Mouse (Mus musculus) megakaryocyte, embryonic 14.5 days (primary cell): ENCODE data around the gene Trmt112. TPM values are rescaled to one million over a fixed set of nuclear protein-coding genes. Genes with fewer than 3 reads are reported as not detected.
A peak's percentile ranks its signal among the peaks of the same experiment; 100 is the strongest.

Experiments
- H3K27me3 ChIP-seq: replicated peaks from 2 replicates; pipeline ENCODE3; 2012; ENCODE audit warnings: inconsistent platforms
- H3K36me3 ChIP-seq: replicated peaks from 2 replicates; pipeline ENCODE3; 2012; ENCODE audit warnings: low read length, inconsistent platforms, mixed read lengths
- H3K4me1 ChIP-seq: 2 replicates; pipeline ENCODE4 v1.6.1; 2012; ENCODE audit warnings: inconsistent platforms
- H3K4me3 ChIP-seq: replicated peaks from 2 replicates; pipeline ENCODE3; 2012; ENCODE audit warnings: moderate library complexity, mild to moderate bottlenecking, inconsistent platforms
- H3K9me3 ChIP-seq: 2 replicates; pipeline ENCODE4 v1.6.1; 2012; ENCODE audit warnings: inconsistent platforms
- FLI1 ChIP-seq: IDR thresholded peaks from 2 replicates; pipeline ENCODE4 v1.6.1; 2012; ENCODE audit warnings: low read length, inconsistent platforms, mixed read lengths
- GATA1 ChIP-seq: IDR thresholded peaks from 3 replicates; pipeline ENCODE4 v1.6.1; 2012; ENCODE audit warnings: mixed read lengths, low read length, inconsistent platforms, borderline replicate concordance
- polyA plus RNA-seq: library from polyadenylated mRNA; stranded (reverse); fragments of >175 nt; gene quantifications from 2 replicates; pipeline ENCODE4 v1.2.3, GENCODE M21; 2012; ENCODE audit warnings: low replicate concordance; ENCODE audit not compliant: insufficient read depth

Gene Trmt112
- polyA plus RNA-seq, 1 experiment, result 147 TPM

DNA sequence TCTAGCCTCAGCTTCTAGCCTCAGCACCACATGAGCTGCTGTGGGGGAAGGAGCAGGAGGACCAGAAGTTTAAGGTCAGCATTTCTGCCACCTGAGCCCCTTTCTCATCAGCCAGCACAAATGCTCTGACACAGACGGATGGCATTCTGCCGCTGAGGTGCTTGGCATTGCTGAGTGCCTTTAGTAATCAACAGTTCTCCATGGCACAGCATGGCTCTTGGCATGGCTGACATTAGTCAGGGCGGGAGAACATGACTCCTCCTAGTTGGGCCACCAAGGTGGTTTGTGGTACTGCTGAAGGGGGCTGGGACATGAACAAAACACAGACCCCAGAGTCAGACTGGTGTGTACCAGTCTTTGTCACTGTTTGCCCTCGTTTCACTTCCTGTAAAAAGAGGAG lies 38.7 kb downstream of the Trmt112 start:
- Histone ChIP-seq H3K4me1 (peaks cover 74% of the 10 kb centered on the region), H3K27me3 (no peaks in the 10 kb centered on the region), H3K36me3 (peaks cover 64% of the 10 kb centered on the region), H3K9me3 (no peaks in the 10 kb centered on the region), H3K4me3 (no peak overlapping the region)
- no peak for TF ChIP-seq FLI1
- no peak for TF ChIP-seq GATA1

DNA sequence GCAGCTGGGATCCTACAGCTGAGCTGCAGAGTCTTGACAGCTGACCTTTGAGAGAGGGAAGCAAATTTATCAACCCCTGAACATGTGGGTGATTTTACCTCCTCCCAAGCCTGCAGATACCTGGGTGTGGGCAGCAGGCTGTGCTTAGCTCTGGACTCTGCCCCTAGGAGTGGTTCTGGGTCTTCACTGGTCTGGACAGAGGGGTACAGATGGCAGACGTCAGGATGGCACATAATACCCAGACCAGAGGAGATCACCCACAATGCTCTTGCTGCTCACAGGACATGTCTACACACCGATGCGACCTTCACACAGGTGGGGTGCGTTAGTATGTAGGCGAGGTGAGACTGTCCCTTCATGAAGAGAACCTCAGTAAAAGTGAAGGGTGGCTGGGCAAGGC lies 40.0 kb downstream of the Trmt112 start:
- peaks cover 71% of the 10 kb centered on the region for H3K36me3 ChIP-seq
- peaks cover 79% of the 10 kb centered on the region for H3K4me1 ChIP-seq
- H3K9me3 ChIP-seq, result no peaks in the 10 kb centered on the region
- TF ChIP-seq GATA1 (no peak), FLI1 (no peak)
- H3K27me3 ChIP-seq, result no peaks in the 10 kb centered on the region
- H3K4me3 ChIP-seq, result peak overlapping the region; percentile 3

DNA sequence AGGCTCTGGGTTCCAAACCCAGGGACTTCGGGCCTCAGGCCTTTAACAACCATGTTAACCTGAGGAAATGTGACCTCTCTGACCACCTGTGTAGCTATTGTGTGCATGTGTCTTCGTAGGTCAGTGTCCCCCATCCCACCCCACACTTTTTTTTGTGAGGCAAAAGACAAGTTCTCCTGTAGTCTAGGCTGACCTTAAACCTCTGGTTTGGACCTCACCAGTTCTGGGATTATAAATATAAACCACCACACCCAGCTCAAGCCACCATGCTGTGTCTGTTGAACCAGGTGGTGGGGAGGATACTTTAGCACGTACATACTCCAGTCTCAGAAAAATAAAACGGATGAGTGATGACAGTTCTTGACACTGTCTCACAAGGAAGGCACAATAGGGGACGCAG lies 40.5 kb downstream of the Trmt112 start:
- Histone ChIP-seq H3K27me3 (no peaks in the 10 kb centered on the region), H3K36me3 (peaks cover 74% of the 10 kb centered on the region), H3K9me3 (no peaks in the 10 kb centered on the region), H3K4me1 (peaks cover 81% of the 10 kb centered on the region), H3K4me3 (peak overlapping the region; percentile 95)
- TF ChIP-seq GATA1 (no peak), FLI1 (no peak)

DNA sequence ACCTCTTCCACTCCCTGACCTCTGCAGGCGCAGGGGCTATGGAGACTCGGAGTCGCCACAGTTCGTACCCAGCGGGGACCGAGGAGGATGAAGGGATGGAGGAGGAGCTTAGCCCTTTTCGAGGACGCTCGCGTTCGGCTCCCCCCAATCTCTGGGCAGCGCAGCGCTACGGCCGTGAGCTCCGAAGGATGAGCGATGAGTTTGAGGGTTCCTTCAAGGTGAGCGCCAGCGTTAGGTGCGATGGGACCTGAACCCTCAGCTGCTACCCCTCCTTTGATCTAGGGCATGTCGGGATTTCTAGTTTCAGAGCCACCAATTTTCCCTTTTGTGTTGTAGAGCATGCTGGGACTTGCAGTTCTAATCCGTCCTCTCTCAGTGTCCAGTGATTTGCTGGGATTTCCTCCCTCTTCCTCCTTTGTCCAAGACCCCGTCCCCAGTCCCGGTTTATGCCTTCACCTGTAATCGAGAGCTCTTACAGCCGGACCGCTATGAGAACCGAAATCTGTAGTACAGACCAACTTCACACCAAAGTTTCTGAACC lies 41.2 kb downstream of the Trmt112 start:
- H3K4me3 ChIP-seq, result peak overlapping the region; percentile 95
- no peaks in the 10 kb centered on the region for H3K9me3 ChIP-seq
- peaks cover 74% of the 10 kb centered on the region for H3K36me3 ChIP-seq
- TF ChIP-seq FLI1 (no peak), GATA1 (no peak)
- H3K4me1 ChIP-seq, result peaks cover 81% of the 10 kb centered on the region
- no peaks in the 10 kb centered on the region for H3K27me3 ChIP-seq

DNA sequence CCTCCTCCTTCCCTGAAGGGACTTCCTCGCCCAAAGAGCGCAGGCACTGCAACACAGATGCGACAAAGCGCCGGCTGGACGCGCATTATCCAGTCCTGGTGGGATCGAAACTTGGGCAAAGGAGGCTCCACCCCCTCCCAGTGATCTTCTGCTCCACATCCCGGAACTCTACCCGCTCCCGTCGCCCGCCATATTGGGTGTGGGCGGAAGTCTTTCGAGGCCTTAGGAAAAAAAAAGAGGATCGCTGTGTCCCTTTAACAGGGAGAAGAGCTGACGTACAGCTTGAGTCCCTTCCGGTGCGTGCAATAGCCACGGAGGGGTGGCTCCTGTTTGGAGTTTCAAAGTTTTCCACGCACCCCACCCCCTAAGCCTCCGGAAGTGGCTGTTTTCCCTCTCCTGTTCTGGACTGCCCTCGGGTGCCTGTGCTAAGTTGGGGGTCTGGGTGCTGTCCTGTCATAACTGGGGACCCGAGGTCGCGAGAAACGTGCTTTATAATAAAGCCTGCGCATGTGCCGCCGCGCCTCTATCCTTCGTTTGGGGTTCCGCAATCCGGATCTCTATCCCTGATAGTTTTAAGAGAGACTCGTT lies 42.0 kb downstream of the Trmt112 start:
- Histone ChIP-seq H3K4me1 (peaks cover 83% of the 10 kb centered on the region), H3K36me3 (peaks cover 74% of the 10 kb centered on the region), H3K27me3 (no peaks in the 10 kb centered on the region), H3K4me3 (peak overlapping the region; percentile 95), H3K9me3 (no peaks in the 10 kb centered on the region)
- peak; percentile 54; the same call in 1 of the 2 replicates for TF ChIP-seq FLI1
- no peak for TF ChIP-seq GATA1

DNA sequence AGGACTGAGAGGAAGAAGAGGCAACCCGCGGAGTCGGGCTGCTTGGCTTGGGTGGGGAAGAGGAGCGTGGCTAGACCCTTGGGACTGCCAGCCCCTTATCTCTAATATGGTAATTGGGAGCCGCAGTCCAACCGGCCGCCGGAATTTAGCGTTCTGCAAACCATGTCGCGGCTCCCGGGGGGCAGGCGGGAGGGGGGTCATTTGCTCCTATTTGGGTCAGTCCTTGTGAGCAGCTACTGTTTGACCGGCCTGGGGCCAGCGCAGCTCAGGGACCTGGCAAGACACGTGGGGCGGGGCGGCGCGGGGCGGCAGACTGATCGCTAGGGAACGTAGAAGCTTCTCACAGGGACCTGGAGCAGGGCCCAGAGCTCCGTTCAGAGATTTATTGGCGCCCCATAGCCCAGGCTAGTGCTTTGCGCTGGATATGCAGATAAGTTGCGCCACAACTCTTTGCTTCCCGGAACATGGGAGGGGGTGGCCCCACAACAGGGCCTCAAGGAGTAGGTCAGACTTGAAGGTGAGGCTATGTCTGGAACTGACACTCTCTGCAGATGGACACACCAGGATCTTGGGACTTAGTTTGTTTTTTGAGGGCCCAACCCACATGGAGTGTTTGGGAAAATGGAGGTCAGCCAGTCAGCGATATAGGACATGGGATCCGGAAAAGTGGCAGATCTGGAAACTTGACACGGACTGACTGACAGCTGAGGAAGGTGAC lies 42.7 kb downstream of the Trmt112 start:
- TF ChIP-seq GATA1 (no peak), FLI1 (no peak)
- Histone ChIP-seq H3K4me3 (peak overlapping the region; percentile 95), H3K9me3 (no peaks in the 10 kb centered on the region), H3K27me3 (no peaks in the 10 kb centered on the region), H3K4me1 (peaks cover 87% of the 10 kb centered on the region), H3K36me3 (peaks cover 74% of the 10 kb centered on the region)

DNA sequence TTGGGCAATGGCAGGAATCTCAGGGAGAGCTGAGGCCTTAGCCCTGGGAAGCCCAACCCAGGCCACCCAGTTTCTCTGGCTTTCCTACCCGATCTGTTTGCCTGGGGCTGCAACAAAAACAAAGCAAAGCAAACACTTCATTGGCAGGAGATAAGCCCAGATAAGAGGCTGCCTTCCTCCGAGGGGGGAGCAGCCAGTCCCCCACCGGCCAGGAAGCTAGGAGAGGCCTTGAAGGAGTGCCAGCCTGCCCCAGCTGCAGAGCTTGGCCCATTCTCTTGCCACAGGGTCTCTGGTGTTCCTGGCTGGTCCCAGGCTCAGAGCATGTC lies 43.2 kb downstream of the Trmt112 start:
- peaks cover 77% of the 10 kb centered on the region for H3K36me3 ChIP-seq
- no peaks in the 10 kb centered on the region for H3K27me3 ChIP-seq
- H3K4me1 ChIP-seq, result peaks cover 92% of the 10 kb centered on the region
- peak overlapping the region; percentile 95 for H3K4me3 ChIP-seq
- H3K9me3 ChIP-seq, result no peaks in the 10 kb centered on the region
- no peak for TF ChIP-seq FLI1

DNA sequence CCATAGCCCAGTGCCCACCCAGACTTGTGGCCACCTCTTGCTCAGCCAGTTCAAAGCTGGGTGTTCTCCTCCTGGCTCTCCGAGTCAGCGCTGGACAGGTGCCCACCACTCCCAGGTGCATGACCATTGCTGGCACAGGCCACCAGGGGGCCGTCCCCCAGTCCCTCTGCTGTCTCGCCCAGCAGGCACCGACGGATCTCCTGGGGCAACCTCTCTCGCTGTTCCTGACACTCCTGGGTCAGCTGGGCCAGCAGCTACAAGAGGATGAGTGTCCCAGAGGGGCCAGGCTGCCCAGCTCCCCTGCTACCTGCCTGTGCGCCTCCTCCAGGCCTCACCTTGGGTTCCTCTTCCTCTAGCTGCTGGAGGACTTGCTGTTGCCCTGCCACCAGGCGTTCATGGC lies 44.5 kb downstream of the Trmt112 start:
- no peak overlapping the region for H3K4me3 ChIP-seq
- TF ChIP-seq FLI1, result no peak
- peaks cover 92% of the 10 kb centered on the region for H3K4me1 ChIP-seq
- H3K27me3 ChIP-seq, result no peaks in the 10 kb centered on the region
- H3K36me3 ChIP-seq, result peaks cover 77% of the 10 kb centered on the region
- H3K9me3 ChIP-seq, result no peaks in the 10 kb centered on the region

DNA sequence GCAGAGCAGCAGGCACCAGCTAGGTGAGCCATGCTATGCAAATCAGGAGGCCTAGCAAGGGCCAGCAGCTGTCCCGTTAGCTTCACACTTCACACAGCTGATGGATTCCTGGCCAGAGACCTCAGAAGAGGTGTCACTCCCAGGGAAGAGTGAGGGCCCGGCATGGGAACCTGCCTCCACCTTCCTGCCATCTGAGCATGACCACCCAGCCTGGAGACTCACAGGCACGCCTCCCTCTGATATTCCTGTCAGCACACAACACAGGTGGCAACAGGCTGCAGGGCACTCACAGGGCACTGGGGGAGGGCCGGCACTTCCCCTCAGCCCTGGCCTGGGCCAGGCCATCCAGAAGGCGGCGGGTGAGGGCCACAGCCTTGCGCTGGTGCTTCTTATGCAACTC lies 45.9 kb downstream of the Trmt112 start:
- Histone ChIP-seq H3K4me3 (no peak overlapping the region), H3K27me3 (no peaks in the 10 kb centered on the region), H3K36me3 (peaks cover 80% of the 10 kb centered on the region), H3K9me3 (no peaks in the 10 kb centered on the region), H3K4me1 (peaks cover 90% of the 10 kb centered on the region)
- TF ChIP-seq GATA1, result no peak
- TF ChIP-seq FLI1, result no peak

DNA sequence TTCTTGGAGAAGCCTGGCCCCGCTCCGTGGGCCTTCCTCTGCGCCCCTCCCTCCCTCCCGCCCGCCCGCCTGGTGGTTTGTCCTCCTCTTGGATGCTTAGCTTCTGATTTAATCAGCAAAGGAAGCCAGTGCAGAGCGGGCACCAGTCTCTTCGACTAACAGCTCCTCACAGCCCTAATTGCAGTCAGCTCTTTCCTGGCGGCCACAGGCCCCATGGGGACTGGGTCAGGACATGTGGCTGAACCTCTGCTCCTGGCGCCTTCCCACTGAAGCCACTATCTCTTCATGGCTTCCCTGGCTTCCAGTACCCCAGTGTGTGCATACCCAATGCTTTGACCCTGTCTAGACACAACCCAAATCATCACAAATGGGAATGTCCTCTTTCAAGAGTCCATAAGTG lies 47.0 kb downstream of the Trmt112 start:
- Histone ChIP-seq H3K4me1 (peaks cover 85% of the 10 kb centered on the region), H3K27me3 (no peaks in the 10 kb centered on the region), H3K4me3 (no peak overlapping the region), H3K36me3 (peaks cover 89% of the 10 kb centered on the region), H3K9me3 (no peaks in the 10 kb centered on the region)
- TF ChIP-seq GATA1, result no peak
- TF ChIP-seq FLI1, result no peak

Other genes with a start within 250 kb of the Trmt112 start
- gene Rps6ka4, start 69.1 kb upstream of the Trmt112 start, polyA plus RNA-seq, result 32.8 and 44.2 TPM in 2 replicates
- 22.9 and 55.2 TPM in 2 replicates for gene Ccdc88b, start 51.5 kb upstream of the Trmt112 start, polyA plus RNA-seq
- 209 and 955 TPM in 2 replicates for gene Prdx5, start 408 bp downstream of the Trmt112 start, polyA plus RNA-seq
- 56.1 and 76.3 TPM in 2 replicates for gene Esrra, start 12.1 kb downstream of the Trmt112 start, polyA plus RNA-seq
- gene Catsperz, start 15.7 kb downstream of the Trmt112 start, polyA plus RNA-seq, result 0.83 TPM in 1 of 2 replicates, not detected in the other
- gene Kcnk4, start 24.8 kb downstream of the Trmt112 start, polyA plus RNA-seq, result 0.08 TPM in 1 of 2 replicates, not detected in the other
- gene Bad, start 32.2 kb downstream of the Trmt112 start, polyA plus RNA-seq, result 108 and 197 TPM in 2 replicates
- gene Gpr137, start 32.8 kb downstream of the Trmt112 start, polyA plus RNA-seq, result 112 and 118 TPM in 2 replicates
- gene Ppp1r14b, start 65.3 kb downstream of the Trmt112 start, polyA plus RNA-seq, result 310 and 626 TPM in 2 replicates
- 39.2 and 49.3 TPM in 2 replicates for gene Plcb3, start 66.8 kb downstream of the Trmt112 start, polyA plus RNA-seq
- gene Fkbp2, start 70.8 kb downstream of the Trmt112 start, polyA plus RNA-seq, result 154 and 460 TPM in 2 replicates
- 68.5 and 73.8 TPM in 2 replicates for gene Vegfb, start 78.0 kb downstream of the Trmt112 start, polyA plus RNA-seq
- gene Dnajc4, start 82.9 kb downstream of the Trmt112 start, polyA plus RNA-seq, result 19.1 and 20.6 TPM in 2 replicates
- 6.7 and 9.1 TPM in 2 replicates for gene Nudt22, start 86.4 kb downstream of the Trmt112 start, polyA plus RNA-seq
- gene Trpt1, start 86.4 kb downstream of the Trmt112 start, polyA plus RNA-seq, result 0.57 TPM in 1 of 2 replicates, not detected in the other
- 5,058 and 7,219 TPM in 2 replicates for gene Fermt3, start 109.8 kb downstream of the Trmt112 start, polyA plus RNA-seq
- 29.9 and 116 TPM in 2 replicates for gene Stip1, start 130.3 kb downstream of the Trmt112 start, polyA plus RNA-seq
- 9.2 and 14.0 TPM in 2 replicates for gene Macrod1, start 147.1 kb downstream of the Trmt112 start, polyA plus RNA-seq
- not detected in 2 replicates for gene Flrt1, start 196.0 kb downstream of the Trmt112 start, polyA plus RNA-seq